Mouse (Mus musculus): ENCODE measurements around the gene Gm14862.

The Gm14862 gene

DNA sequence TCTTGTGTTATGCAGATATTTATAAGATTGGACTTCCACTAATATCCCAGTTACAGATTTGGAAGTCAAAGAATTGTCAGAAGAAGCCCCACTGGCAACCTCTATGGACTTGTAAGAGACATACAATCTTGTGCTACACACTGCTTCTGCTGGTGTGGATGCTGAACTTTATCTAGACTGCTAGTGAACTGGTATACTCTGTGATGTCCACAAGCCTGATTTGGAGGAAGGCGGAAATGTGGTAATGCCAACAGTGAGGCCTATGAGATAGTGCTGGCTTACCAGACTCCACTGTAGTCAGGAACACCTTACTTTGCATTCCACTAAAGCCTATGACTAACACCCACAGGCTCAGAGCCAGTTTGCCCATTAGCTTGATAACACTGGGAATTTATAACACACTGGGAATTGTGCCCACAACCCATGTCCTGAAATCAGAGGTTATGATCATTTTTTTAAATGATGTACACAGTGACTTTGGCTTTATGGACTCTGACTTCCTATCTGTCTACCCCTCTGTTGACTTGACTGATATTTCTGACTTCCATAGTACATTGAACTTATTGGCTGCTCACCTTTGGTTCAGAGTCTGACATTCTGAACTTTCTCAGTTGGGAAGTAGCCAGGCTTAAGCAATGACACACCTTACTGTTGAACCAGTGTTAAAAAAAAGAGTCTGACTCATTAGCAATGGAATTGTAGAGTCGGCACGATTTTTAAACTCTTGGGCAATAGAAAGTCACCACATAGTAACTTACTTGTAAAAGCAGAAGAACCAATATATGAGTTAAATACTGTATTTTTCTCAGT, 34.1 kb downstream of the Gm14862 start:
- no peak for DNase-seq (ENCODE audit: low read depth, low spot score)

DNA sequence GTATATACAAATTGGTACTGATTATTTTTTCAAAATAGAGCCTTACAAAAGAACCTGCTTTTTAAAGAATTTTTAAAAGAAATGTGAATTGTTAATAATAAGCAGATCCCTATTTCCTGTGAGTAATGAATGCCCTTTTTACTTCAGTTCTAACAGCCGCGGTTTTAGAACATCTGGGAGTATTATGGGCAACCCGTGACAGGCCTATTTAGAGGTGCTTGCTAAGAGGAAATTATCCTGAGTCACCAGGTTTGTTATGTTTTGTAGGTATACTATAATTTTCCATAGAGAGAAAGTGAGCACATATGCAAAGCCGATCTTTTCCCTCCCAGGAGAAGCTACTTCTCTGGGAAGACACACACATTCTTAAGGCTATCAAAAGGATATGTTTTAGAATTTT, 35.0 kb downstream of the Gm14862 start:
- DNase-seq (ENCODE audit: low read depth, low spot score): no peak

DNA sequence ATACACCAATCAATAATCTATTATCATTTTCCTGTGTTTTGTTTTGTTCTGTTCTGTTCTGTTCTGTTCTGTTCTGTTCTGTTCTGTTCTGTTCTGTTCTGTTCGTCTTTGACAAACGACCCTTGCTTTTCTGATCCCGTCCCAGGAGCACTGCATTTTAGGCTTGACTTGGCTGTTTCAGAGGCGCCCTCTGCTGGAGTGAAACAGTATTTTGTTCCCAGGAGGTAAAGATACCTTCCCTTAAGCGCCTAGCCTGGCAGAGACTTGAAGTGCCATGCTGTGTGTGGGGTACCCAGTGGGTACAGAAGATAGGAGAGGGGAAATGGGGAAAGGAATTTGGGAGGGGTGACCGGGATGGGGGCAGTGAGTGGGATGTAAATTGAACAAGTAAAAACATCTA, 35.5 kb downstream of the Gm14862 start:
- peak; percentile 30 for DNase-seq (ENCODE audit: low read depth, low spot score)

DNA sequence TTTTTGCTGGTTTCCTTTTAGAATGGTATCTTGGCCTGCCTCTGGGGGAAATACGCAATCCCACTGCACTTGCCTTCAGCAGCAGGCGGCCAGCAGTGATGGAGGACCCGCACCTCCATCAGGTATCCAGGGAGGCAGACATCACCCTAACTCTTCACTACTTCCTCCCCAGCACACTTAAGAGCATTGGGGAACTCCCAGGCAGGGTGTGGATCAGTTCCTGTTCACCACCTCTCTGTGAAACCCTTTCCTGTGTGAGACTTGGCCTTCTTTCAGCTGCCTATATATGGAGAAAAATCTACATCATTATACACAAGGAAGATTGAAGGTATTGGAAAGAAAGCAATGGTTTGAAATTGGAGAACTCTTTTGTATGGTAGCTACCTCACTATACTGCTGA, 37.1 kb downstream of the Gm14862 start:
- no peak for DNase-seq (ENCODE audit: low read depth, low spot score)

DNA sequence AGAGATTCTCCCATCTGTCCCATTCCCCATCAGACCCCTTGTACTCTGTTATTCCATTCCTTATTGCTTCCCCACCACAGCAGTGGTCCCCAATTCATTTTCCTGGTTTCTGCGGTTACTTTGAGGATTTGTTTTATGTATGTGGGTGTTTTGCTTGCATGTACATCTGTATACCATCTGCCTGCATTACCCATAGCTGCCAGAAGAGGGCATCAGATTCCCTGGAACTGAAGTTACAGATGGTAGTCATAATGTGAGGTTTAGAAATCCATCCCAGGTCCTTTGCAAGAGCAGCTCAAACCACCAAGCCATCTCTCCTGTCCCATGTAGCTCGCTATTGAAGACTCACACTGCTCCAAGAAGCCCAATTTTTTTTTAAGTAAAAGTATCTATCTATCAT, 40.5 kb downstream of the Gm14862 start:
- DNase-seq (ENCODE audit: low read depth, low spot score): no peak

DNA sequence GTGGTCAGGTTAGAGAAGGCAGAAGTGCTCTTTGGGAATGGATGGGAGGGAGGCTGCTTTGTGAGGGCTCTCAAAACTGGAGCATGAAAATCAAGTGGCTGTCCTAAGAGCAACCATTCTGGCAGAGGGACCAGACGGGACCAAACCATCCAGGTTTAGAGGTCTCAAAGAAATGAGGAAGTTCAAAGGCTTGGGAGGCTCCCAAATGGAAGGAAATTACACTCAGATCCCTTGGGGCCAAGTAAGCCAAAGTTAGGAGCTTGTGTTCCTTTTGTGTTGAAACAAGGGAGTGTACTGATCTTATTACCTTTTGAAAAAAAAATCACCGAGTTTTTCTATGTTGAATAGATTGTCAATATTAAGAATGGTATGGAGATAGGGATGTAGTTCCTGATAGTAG, 51.6 kb downstream of the Gm14862 start:
- no peak for DNase-seq (ENCODE audit: low read depth, low spot score)

DNA sequence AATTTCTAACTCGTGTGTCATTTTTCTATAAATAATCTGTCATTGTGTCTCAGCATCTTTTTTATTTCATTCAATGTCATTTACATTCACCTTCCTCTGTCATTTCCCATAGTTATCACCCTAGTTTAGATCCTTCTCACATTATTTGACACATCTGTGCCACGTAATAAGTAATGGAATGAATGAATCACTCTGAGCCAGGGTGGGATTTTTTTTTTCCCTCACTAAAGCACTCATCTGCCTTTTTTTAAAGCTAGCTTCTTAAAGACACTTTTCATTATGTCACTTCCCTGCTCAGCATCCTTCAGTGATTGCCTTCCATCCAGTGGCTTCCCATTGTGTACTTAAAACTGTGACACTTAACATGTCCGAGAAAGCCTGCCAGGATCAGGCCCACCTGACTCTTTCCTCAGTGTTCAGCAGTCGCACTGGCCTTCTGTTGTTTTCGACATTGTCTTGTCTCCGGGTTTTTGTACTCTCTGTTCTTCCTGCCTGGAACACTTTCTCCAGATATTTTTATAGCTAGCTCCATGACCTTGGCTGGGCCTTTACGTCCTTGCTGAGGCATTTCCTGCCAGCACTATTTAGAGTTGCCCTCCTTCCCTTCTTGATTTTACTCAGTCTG, 53.8 kb downstream of the Gm14862 start:
- no peak for DNase-seq (ENCODE audit: low read depth, low spot score)

DNA sequence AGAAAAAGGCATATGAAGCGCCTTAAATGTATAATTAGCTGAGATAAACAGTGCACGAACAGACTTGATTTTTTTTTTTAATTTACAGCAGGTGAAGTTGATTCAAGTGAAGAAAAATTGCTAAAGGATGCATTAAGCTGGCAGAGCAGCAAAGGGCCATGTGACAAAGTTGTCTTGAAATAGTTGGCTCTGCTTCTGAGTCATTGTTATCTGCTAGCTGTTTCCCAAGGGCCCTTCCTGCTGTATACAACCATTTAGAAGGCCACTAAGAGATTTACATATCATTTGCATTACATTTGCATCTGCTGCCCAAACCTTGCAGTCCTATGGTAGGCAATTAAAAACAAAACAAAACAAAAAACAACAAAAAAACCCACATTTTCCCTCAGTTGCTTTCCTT, 54.7 kb downstream of the Gm14862 start:
- no peak for DNase-seq (ENCODE audit: low read depth, low spot score)

Data from forelimb bud, embryonic 11.5 days (tissue).